Mouse (Mus musculus) forebrain, embryonic 14.5 days (tissue): ENCODE measurements around the gene Dusp27. TPM values are rescaled to one million over a fixed set of nuclear protein-coding genes. Genes with fewer than 3 reads are reported as not detected.

Experiments
- ATAC-seq: fragments of 200-750 bp; cut with Nextera tagmentation; 2 replicates; pipeline ENCODE4 v1.8.0; 2017; ENCODE audit warnings: mild to moderate bottlenecking, moderate library complexity
- DNase-seq: peaks from one replicate; pipeline ENCODE4 v3.0.0-alpha.2; 2015; ENCODE audit warnings: low spot score
- H3K27ac ChIP-seq: fragments of 300-500 bp; sonication (generic); 2 replicates; pipeline ENCODE4 v1.5.1; 2014; ENCODE audit warnings: low read depth, mild to moderate bottlenecking, control low read depth, low read length, moderate library complexity
- H3K27me3 ChIP-seq: fragments of 300-500 bp; sonication (generic); replicated peaks from 2 replicates; pipeline ENCODE4 v1.6.1; 2014; ENCODE audit warnings: low read length, control low read depth, mixed read lengths; ENCODE audit not compliant: control insufficient read depth, insufficient read depth
- H3K36me3 ChIP-seq: fragments of 300-500 bp; sonication (generic); 2 replicates; pipeline ENCODE4 v1.6.1; 2014; ENCODE audit warnings: low read length, control low read depth; ENCODE audit not compliant: control insufficient read depth, insufficient read depth
- H3K4me1 ChIP-seq: fragments of 300-500 bp; sonication (generic); 2 replicates; pipeline ENCODE4 v1.6.1; 2014; ENCODE audit warnings: antibody characterized with exemption, low read length, control low read depth; ENCODE audit not compliant: control insufficient read depth, insufficient read depth
- H3K4me2 ChIP-seq: fragments of 300-500 bp; sonication (generic); 2 replicates; pipeline ENCODE4 v1.6.1; 2014; ENCODE audit warnings: mild to moderate bottlenecking, control low read depth, low read length
- H3K4me3 ChIP-seq: fragments of 300-500 bp; sonication (generic); 2 replicates; pipeline ENCODE4 v1.5.1; 2014; ENCODE audit warnings: low read depth, low read length, control low read depth
- H3K9ac ChIP-seq: fragments of 300-500 bp; sonication (generic); 2 replicates; pipeline ENCODE4 v1.6.1; 2014; ENCODE audit warnings: mild to moderate bottlenecking, low read length, control low read depth, moderate library complexity
- H3K9me3 ChIP-seq: fragments of 300-500 bp; sonication (generic); replicated peaks from 2 replicates; pipeline ENCODE4 v1.6.1; 2016; ENCODE audit warnings: low read length, control low read depth, mixed read lengths; ENCODE audit not compliant: control insufficient read depth
- WGBS: fragments of 180-500 bp; shearing (Covaris S2); extraction: QIAGEN DNeasy Blood & Tissue Kit; methylation state at CpG from one replicate; pipeline ENCODE4 v1.1.7; 2014; 5-methylcytosine and 5-hydroxymethylcytosine counted together
- polyA plus RNA-seq: library from polyadenylated mRNA; unstranded; fragments of >200 nt; fragmentation: Nextera tagmentation; extraction: Ambion mirVana; gene quantifications from 2 replicates; pipeline ENCODE4 v1.2.1, GENCODE M21; 2014

The Dusp27 gene
- polyA plus RNA-seq, 1 experiment from 2014 or later = 0.70 TPM

DNA sequence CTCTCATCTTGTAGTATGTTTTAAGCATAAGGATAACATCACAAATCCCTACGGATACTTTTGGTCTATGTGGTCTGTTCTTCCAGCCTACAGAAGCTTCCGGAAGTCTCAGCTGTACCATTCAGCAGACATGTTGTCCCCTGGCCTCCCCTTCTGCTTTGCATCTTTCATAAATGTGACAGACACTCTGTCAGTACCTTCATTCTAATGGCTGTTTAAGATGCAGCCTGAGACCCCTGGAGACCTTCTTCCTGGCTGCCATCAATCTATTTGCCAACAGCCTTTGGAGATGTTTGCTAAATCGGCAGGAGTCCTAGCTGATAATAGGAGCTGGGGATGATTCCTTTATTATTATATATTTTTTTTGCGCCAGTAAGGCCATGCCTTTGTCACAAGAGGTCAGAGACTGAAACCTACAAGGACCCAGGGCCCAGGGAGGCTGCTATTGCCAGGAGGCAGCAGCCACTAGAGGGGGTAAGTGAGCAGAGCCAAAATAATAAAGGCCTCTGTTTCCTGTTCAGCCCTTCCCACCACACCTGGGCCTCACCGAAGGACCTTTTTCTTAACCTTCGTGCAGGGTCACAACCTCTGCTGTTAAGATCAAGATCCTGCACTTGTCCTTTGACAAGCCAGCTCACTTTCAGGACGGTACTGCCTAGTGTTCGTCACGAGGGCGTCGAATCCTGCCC lies 24.7 kb downstream of the Dusp27 start:
- ATAC-seq (no peak), DNase-seq (peak; percentile 15)
- 76% methylated on average over 11 of the region's 11 CpGs for WGBS

GRCm38 (mm10) chr1:166098120-166098519 lies 29.6 kb downstream of the Dusp27 start:
- H3K9me3 ChIP-seq = no peaks in the 10 kb centered on the region
- DNase-seq = no peak
- no peaks in the 10 kb centered on the region for H3K4me1 ChIP-seq
- WGBS = 94% methylated on average over 2 of the region's 2 CpGs
- no peaks in the 10 kb centered on the region for H3K27me3 ChIP-seq
- H3K27ac ChIP-seq = no peak overlapping the region
- H3K4me3 ChIP-seq = no peak overlapping the region
- no peaks in the 10 kb centered on the region for H3K36me3 ChIP-seq
- H3K9ac ChIP-seq = no peak overlapping the region
- no peak overlapping the region for H3K4me2 ChIP-seq
- no peak for ATAC-seq

More for the DNA sequence above, 24.7 kb downstream of the Dusp27 start:
- H3K36me3 ChIP-seq = no peaks in the 10 kb centered on the region
- no peaks in the 10 kb centered on the region for H3K4me1 ChIP-seq
- H3K9me3 ChIP-seq = no peaks in the 10 kb centered on the region
- H3K9ac ChIP-seq = no peak overlapping the region
- H3K27ac ChIP-seq = no peak overlapping the region
- no peak overlapping the region for H3K4me3 ChIP-seq
- H3K27me3 ChIP-seq = no peaks in the 10 kb centered on the region
- H3K4me2 ChIP-seq = no peak overlapping the region

- DNase-seq = no peak
- H3K27ac ChIP-seq = no peak overlapping the region
- H3K9me3 ChIP-seq = no peaks in the 10 kb centered on the region
- H3K27me3 ChIP-seq = no peaks in the 10 kb centered on the region
- no peak overlapping the region for H3K9ac ChIP-seq
- no peak overlapping the region for H3K4me2 ChIP-seq
- H3K36me3 ChIP-seq = no peaks in the 10 kb centered on the region
- no peaks in the 10 kb centered on the region for H3K4me1 ChIP-seq
- WGBS = 89% methylated on average over 3 of the region's 3 CpGs
- ATAC-seq = no peak
- no peak overlapping the region for H3K4me3 ChIP-seq
These were observed 33.3 kb downstream of the Dusp27 start for GRCm38 (mm10) chr1:166094462-166094861.

- H3K9me3 ChIP-seq = no peaks in the 10 kb centered on the region
- H3K4me1 ChIP-seq = no peaks in the 10 kb centered on the region
- no peak for ATAC-seq
- no peak overlapping the region for H3K9ac ChIP-seq
- WGBS = 93% methylated on average over 2 of the region's 2 CpGs
- no peak overlapping the region for H3K4me3 ChIP-seq
- no peak for DNase-seq
- H3K4me2 ChIP-seq = no peak overlapping the region
- H3K27ac ChIP-seq = no peak overlapping the region
- H3K36me3 ChIP-seq = no peaks in the 10 kb centered on the region
- no peaks in the 10 kb centered on the region for H3K27me3 ChIP-seq
These were observed 37.4 kb downstream of the Dusp27 start for GRCm38 (mm10) chr1:166090306-166090705.

DNA sequence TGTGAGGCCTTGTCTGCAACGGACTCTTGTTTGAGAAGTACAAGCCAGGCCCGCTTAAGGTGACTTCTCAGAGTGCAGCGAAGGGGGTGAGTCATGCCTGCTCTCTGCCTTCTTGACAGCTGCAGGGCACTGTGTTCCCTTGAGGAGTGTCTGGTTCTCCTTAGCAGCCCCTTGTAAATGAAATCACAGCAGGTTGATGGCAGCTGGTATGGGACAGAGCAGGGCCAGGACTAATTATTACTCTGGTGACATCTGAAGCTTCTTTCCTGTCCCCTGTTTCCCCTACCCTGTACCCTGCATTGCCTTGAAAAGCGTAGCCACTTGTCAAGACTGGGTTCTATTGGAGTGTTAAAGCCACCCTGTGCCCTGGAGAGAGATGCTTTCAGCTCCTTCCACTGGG lies 38.0 kb downstream of the Dusp27 start:
- Histone ChIP-seq H3K27ac (no peak overlapping the region), H3K9me3 (no peaks in the 10 kb centered on the region), H3K4me1 (no peaks in the 10 kb centered on the region), H3K27me3 (no peaks in the 10 kb centered on the region), H3K9ac (no peak overlapping the region), H3K4me2 (no peak overlapping the region), H3K4me3 (no peak overlapping the region), H3K36me3 (no peaks in the 10 kb centered on the region)
- DNase-seq = no peak
- 80% methylated on average over 4 of the region's 4 CpGs for WGBS
- no peak for ATAC-seq

DNA sequence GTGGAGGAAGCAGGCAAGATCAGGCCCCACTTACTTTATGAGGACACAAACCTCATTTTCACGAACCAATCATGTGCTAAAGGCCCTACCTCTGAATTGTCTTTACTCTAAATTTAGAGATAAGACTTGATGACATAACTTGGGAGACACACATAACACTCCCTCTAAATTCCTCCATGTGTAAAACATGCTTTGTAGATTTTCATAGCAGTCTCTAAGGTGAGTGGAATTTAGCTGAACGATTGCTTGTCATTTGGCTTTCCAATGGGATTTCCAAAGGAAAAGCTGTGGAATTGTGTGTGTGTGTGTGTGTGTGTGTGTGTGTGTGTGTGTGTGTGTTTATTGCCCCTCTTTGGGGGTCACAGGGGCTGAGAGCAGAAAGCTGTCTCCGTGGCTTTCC lies 38.4 kb downstream of the Dusp27 start:
- Histone ChIP-seq H3K4me2 (no peak overlapping the region), H3K4me3 (no peak overlapping the region), H3K4me1 (no peaks in the 10 kb centered on the region), H3K9me3 (no peaks in the 10 kb centered on the region), H3K36me3 (no peaks in the 10 kb centered on the region), H3K27me3 (no peaks in the 10 kb centered on the region), H3K27ac (no peak overlapping the region), H3K9ac (no peak overlapping the region)
- 83% methylated on average over 3 of the region's 3 CpGs for WGBS
- DNase-seq = no peak
- ATAC-seq = no peak

- H3K4me2 ChIP-seq = no peak overlapping the region
- no peaks in the 10 kb centered on the region for H3K36me3 ChIP-seq
- H3K4me1 ChIP-seq = no peaks in the 10 kb centered on the region
- H3K9ac ChIP-seq = peak overlapping the region; percentile 25; the same call in 1 of the 2 replicates
- H3K27ac ChIP-seq = no peak overlapping the region
- H3K9me3 ChIP-seq = no peaks in the 10 kb centered on the region
- ATAC-seq (peak; percentile 29; the same call in 1 of the 2 replicates), DNase-seq (peak; percentile 61)
- H3K27me3 ChIP-seq = no peaks in the 10 kb centered on the region
- WGBS = 42% methylated on average over 19 of the region's 19 CpGs
- no peak overlapping the region for H3K4me3 ChIP-seq
These were observed 39.1 kb downstream of the Dusp27 start for GRCm38 (mm10) chr1:166088446-166089170.

DNA sequence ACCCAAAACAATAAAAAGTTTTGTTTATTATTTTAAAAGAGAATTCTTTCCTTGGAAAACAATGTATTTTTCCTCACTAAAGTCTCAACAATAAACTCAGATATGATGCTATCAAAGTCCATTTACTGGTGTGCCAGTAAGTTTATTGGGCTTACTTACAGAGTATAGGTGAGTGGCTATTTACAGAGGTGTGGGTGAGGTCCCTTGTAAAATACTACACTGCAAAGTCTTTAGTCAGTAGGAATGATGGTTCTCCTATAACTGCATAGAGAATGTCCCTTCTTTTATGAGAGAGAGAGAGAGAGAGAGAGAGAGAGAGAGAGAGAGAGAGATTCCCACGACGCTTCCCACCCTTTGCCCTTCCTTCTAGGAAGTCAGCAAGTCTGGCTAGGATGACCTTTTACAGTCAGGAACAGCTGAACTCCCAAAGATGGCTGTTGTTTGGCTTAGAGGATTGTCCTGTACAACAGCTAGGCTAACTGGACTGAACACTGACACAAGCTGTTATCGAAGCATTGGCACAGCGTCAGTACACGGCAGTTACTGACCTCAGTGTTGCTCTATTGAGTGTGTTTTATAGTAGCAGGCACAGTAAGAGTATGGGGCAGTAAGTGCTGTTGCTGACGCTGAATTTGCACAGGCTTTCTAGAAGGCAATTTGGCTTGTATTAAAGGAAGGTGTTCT lies 50.5 kb downstream of the Dusp27 start:
- no peak overlapping the region for H3K4me3 ChIP-seq
- H3K4me1 ChIP-seq = no peaks in the 10 kb centered on the region
- 81% methylated on average over 6 of the region's 6 CpGs for WGBS
- no peak overlapping the region for H3K27ac ChIP-seq
- H3K36me3 ChIP-seq = no peaks in the 10 kb centered on the region
- DNase-seq (no peak), ATAC-seq (no peak)
- no peak overlapping the region for H3K9ac ChIP-seq
- no peaks in the 10 kb centered on the region for H3K9me3 ChIP-seq
- H3K27me3 ChIP-seq = no peaks in the 10 kb centered on the region
- H3K4me2 ChIP-seq = no peak overlapping the region
